Mouse (Mus musculus) midbrain, embryonic 14.5 days (tissue): ENCODE measurements at regions not wholly inside any gene's neighbourhood (a gene's known extent, or its start where the extent isn't known, plus 50 kb on each side); places are given as distances from the start of the nearest gene placed in this dataset.
A peak's percentile ranks its signal among the peaks of the same experiment; 100 is the strongest.

Experiments
- ATAC-seq: fragments of 200-750 bp; cut with Nextera tagmentation; 2 replicates; pipeline ENCODE4 v1.8.0; 2017; ENCODE audit warnings: moderate number of reproducible peaks, moderate library complexity; ENCODE audit not compliant: low FRiP score, low TSS enrichment
- DNase-seq: peaks from one replicate; pipeline ENCODE4 v3.0.0-alpha.2; 2015
- H3K27ac ChIP-seq: fragments of 300-500 bp; sonication (generic); replicated peaks from 2 replicates; pipeline ENCODE4 v1.5.1; 2014; ENCODE audit warnings: mild to moderate bottlenecking, low read depth, low read length, moderate library complexity
- H3K27me3 ChIP-seq: fragments of 300-500 bp; sonication (generic); 2 replicates; pipeline ENCODE4 v1.6.1; 2014; ENCODE audit warnings: low read length, control low read depth, mixed read lengths; ENCODE audit not compliant: control insufficient read depth, insufficient read depth
- H3K36me3 ChIP-seq: fragments of 300-500 bp; sonication (generic); 2 replicates; pipeline ENCODE4 v1.6.1; 2014; ENCODE audit warnings: low read length, control low read depth; ENCODE audit not compliant: control insufficient read depth, insufficient read depth
- H3K4me1 ChIP-seq: fragments of 300-500 bp; sonication (generic); 2 replicates; pipeline ENCODE4 v1.6.1; 2014; ENCODE audit warnings: mild to moderate bottlenecking, antibody characterized with exemption, low read length, control low read depth; ENCODE audit not compliant: control insufficient read depth, insufficient read depth
- H3K4me2 ChIP-seq: fragments of 300-500 bp; sonication (generic); 2 replicates; pipeline ENCODE4 v1.6.1; 2014; ENCODE audit warnings: mild to moderate bottlenecking, low read length, moderate library complexity
- H3K4me3 ChIP-seq: fragments of 300-500 bp; sonication (generic); replicated peaks from 2 replicates; pipeline ENCODE4 v1.5.1; 2014; ENCODE audit warnings: low read depth, low read length
- H3K9ac ChIP-seq: fragments of 300-500 bp; sonication (generic); replicated peaks from 2 replicates; pipeline ENCODE4 v1.6.1; 2014; ENCODE audit warnings: mild to moderate bottlenecking, low read length, moderate library complexity
- H3K9me3 ChIP-seq: fragments of 300-500 bp; sonication (generic); 2 replicates; pipeline ENCODE4 v1.6.1; 2016; ENCODE audit warnings: low read length, control low read depth, mixed read lengths; ENCODE audit not compliant: control insufficient read depth
- WGBS: fragments of 180-500 bp; shearing (Covaris S2); extraction: QIAGEN DNeasy Blood & Tissue Kit; methylation state at CpG from one replicate; pipeline ENCODE4 v1.1.7; 2014; 5-methylcytosine and 5-hydroxymethylcytosine counted together

- Histone ChIP-seq H3K4me3 (no peak overlapping the region), H3K4me2 (no peak overlapping the region), H3K36me3 (no peaks in the 10 kb centered on the region), H3K9me3 (no peaks in the 10 kb centered on the region), H3K27ac (no peak overlapping the region), H3K9ac (no peak overlapping the region), H3K27me3 (no peaks in the 10 kb centered on the region), H3K4me1 (peaks cover 10% of the 10 kb centered on the region; the same call in 1 of the 2 replicates)
- WGBS, result 57% methylated on average over 7 of the region's 7 CpGs
- DNase-seq, result no peak
- ATAC-seq, result no peak
Measured at GRCm38 (mm10) chr7:136226031-136226430, 509.9 kb upstream of the Mki67 start.

- DNase-seq (no peak), ATAC-seq (no peak)
- no peak overlapping the region for H3K27ac ChIP-seq
- no peaks in the 10 kb centered on the region for H3K27me3 ChIP-seq
- no peak overlapping the region for H3K4me3 ChIP-seq
- H3K4me2 ChIP-seq, result no peak overlapping the region
- H3K9me3 ChIP-seq, result no peaks in the 10 kb centered on the region
- H3K4me1 ChIP-seq, result peaks cover 7% of the 10 kb centered on the region; the same call in 1 of the 2 replicates
- H3K36me3 ChIP-seq, result no peaks in the 10 kb centered on the region
- 94% methylated on average over 2 of the region's 2 CpGs for WGBS
- H3K9ac ChIP-seq, result no peak overlapping the region
Measured at GRCm38 (mm10) chr7:136228331-136228730, 512.2 kb upstream of the Mki67 start.

- Histone ChIP-seq H3K4me2 (no peak overlapping the region; the same call in 1 of the 2 replicates), H3K27me3 (no peaks in the 10 kb centered on the region), H3K9ac (no peak overlapping the region), H3K36me3 (no peaks in the 10 kb centered on the region), H3K27ac (peak overlapping the region; percentile 74), H3K4me3 (no peak overlapping the region), H3K9me3 (no peaks in the 10 kb centered on the region), H3K4me1 (peaks cover 7% of the 10 kb centered on the region; the same call in 1 of the 2 replicates)
- peak; percentile 74 for DNase-seq
- no peak; the same call in 1 of the 2 replicates for ATAC-seq
- WGBS, result 43% methylated on average over 11 of the region's 11 CpGs
Measured at GRCm38 (mm10) chr7:136229592-136229991, 513.4 kb upstream of the Mki67 start.

- no peak for DNase-seq
- Histone ChIP-seq H3K4me2 (no peak overlapping the region), H3K36me3 (no peaks in the 10 kb centered on the region), H3K9me3 (no peaks in the 10 kb centered on the region), H3K27me3 (no peaks in the 10 kb centered on the region), H3K9ac (no peak overlapping the region), H3K4me3 (no peak overlapping the region), H3K27ac (no peak overlapping the region), H3K4me1 (peaks cover 15% of the 10 kb centered on the region; the same call in 1 of the 2 replicates)
- no peak for ATAC-seq
- WGBS, result 87% methylated on average over 4 of the region's 4 CpGs
Measured at GRCm38 (mm10) chr7:136232177-136232576, 516.0 kb upstream of the Mki67 start.

- no peak overlapping the region for H3K9ac ChIP-seq
- no peak for ATAC-seq
- no peaks in the 10 kb centered on the region for H3K27me3 ChIP-seq
- H3K27ac ChIP-seq, result no peak overlapping the region
- no peak for DNase-seq
- H3K4me3 ChIP-seq, result no peak overlapping the region
- WGBS, result 60% methylated on average over 2 of the region's 2 CpGs
- no peaks in the 10 kb centered on the region for H3K36me3 ChIP-seq
- H3K4me1 ChIP-seq, result peaks cover 11% of the 10 kb centered on the region; the same call in 1 of the 2 replicates
- H3K4me2 ChIP-seq, result no peak overlapping the region
- H3K9me3 ChIP-seq, result no peaks in the 10 kb centered on the region
Measured at GRCm38 (mm10) chr7:136235563-136235962, 519.4 kb upstream of the Mki67 start.

- H3K36me3 ChIP-seq, result no peaks in the 10 kb centered on the region
- H3K4me2 ChIP-seq, result no peak overlapping the region
- no peak overlapping the region for H3K27ac ChIP-seq
- 38% methylated on average over 10 of the region's 10 CpGs for WGBS
- H3K9ac ChIP-seq, result no peak overlapping the region
- no peak for ATAC-seq
- H3K4me3 ChIP-seq, result no peak overlapping the region
- H3K4me1 ChIP-seq, result peaks cover 11% of the 10 kb centered on the region; the same call in 1 of the 2 replicates
- H3K9me3 ChIP-seq, result no peaks in the 10 kb centered on the region
- peak; percentile 37 for DNase-seq
- H3K27me3 ChIP-seq, result no peaks in the 10 kb centered on the region
Measured at GRCm38 (mm10) chr7:136236391-136236790, 520.2 kb upstream of the Mki67 start.

- H3K9me3 ChIP-seq, result no peaks in the 10 kb centered on the region
- ATAC-seq (no peak), DNase-seq (no peak)
- H3K27me3 ChIP-seq, result no peaks in the 10 kb centered on the region
- no peak overlapping the region for H3K4me2 ChIP-seq
- 31% methylated on average over 6 of the region's 6 CpGs for WGBS
- no peak overlapping the region for H3K9ac ChIP-seq
- no peak overlapping the region for H3K27ac ChIP-seq
- peaks cover 20% of the 10 kb centered on the region for H3K4me1 ChIP-seq
- H3K4me3 ChIP-seq, result no peak overlapping the region
- H3K36me3 ChIP-seq, result no peaks in the 10 kb centered on the region
Measured at GRCm38 (mm10) chr7:136265691-136266090, 549.5 kb upstream of the Mki67 start.

- H3K9ac ChIP-seq, result no peak overlapping the region
- 27% methylated on average over 7 of the region's 7 CpGs for WGBS
- H3K4me1 ChIP-seq, result peaks cover 20% of the 10 kb centered on the region
- H3K9me3 ChIP-seq, result no peaks in the 10 kb centered on the region
- ATAC-seq (peak; percentile 58; the same call in 1 of the 2 replicates), DNase-seq (peak; percentile 71)
- H3K27me3 ChIP-seq, result no peaks in the 10 kb centered on the region
- H3K36me3 ChIP-seq, result no peaks in the 10 kb centered on the region
- no peak overlapping the region for H3K4me3 ChIP-seq
- peak overlapping the region; percentile 74 for H3K27ac ChIP-seq
- no peak overlapping the region for H3K4me2 ChIP-seq
Measured at GRCm38 (mm10) chr7:136267716-136268489, 551.7 kb upstream of the Mki67 start.

- Histone ChIP-seq H3K27ac (no peak overlapping the region), H3K27me3 (no peaks in the 10 kb centered on the region), H3K4me2 (no peak overlapping the region), H3K9me3 (no peaks in the 10 kb centered on the region), H3K4me1 (no peaks in the 10 kb centered on the region), H3K4me3 (no peak overlapping the region), H3K9ac (no peak overlapping the region), H3K36me3 (no peaks in the 10 kb centered on the region)
- ATAC-seq (no peak), DNase-seq (peak; percentile 58)
- 49% methylated on average over 10 of the region's 10 CpGs for WGBS
Measured at GRCm38 (mm10) chr7:136275651-136276050, 559.5 kb upstream of the Mki67 start.
